Mouse (Mus musculus) liver, embryonic 14 days (tissue): Measurements from ENCODE around the gene Kcne2. TPM values are rescaled to one million over a fixed set of nuclear protein-coding genes. Genes with fewer than 3 reads are reported as not detected.

Source experiments
- polyA plus RNA-seq: library from polyadenylated mRNA; depleted of rRNA; stranded (reverse); fragments of >200 nt; gene quantifications from 2 replicates; pipeline ENCODE4 v1.2.3, GENCODE M21; 2012; rRNA removed

Kcne2 gene
- polyA plus RNA-seq = 0.03 TPM in 1 of 2 replicates, not detected in the other

DNA sequence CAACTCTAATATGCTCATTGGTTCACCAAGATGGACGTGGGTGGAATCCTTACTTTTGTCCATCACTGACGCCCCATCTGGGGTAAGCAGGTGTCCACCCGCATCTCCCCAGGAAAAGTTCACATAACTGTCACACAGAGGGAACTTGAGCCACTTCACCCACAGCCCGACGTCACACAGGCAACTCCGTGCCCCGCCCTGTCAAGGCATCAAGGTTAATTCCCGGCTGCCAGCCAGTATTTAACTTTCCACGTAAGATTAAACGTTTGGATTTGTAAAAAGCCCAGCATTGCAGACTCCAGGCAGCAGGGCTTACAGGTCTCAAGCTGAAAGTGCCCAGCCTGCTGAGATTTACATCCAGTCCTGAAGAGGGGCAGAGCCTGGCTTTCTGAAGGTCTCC, at the start of gene Kcne2:
Gene Kcne2 (plus strand): TSS at position 289 of the 400 bp plus-strand sequence.

DNA sequence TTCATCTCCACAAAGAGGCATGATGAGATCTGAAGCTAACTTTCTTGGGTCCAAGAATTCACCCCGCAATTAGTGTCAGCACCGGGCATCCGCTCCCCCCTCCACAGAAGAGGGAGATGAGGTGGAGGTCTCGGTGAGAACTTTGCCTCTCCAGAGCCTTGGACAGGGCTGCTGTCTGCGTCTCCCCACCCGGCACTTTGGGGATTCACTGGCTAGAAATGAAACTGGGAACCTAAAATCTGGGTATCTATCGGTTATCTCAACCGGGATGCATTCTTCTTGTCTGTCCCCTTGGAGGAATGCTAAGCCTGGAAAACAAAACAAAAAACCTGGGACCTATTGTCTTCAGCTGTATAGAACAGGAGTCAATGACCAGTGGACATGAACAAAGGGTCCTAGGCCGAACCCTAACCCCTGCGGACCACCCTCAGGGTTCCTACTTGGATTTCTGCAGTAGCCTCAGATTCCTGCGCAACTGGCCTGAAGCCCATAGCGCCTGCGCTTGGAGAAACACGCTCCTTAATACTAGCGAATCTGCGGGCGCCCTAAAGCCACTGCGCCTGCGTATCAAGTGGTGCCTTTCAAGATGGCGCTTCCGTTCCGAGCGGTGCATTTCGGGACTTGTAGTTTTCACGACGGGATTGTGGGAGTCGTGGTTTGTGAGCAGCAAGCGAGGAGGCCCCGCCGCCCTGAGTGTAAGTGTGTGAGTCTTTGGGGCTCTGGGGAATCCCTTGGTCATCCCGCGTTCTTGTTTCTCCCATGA, 8.6 kb downstream of the Kcne2 start, which contains the start of gene Smim11:
Gene Smim11 (plus strand): TSS at position 638 of the 763 bp plus-strand sequence.

DNA sequence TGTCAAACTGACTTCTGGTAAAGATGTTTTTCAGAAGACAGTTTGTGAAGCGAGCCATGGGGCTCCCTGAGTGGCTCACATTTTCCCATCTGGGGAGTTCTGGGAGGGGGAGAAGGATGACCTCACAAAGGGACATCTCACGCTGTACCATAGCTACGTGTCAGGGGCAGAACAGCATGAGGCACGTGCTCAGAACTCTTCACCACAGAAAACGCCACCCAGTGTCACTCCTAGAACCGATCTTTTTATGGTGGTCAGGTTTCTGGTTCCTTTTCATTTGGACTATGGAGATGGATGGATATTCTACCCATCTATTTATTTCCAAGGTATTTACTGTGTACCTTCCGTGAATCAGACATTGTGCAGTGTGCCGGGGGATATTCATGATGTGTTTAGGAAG, 29.2 kb downstream of the Kcne2 start, which contains the start of gene Fam243:
Gene Fam243 (minus strand): TSS at position 101 of the 400 bp plus-strand sequence.

Other genes with a start within 250 kb of the Kcne2 start
- gene Mrps6, start 234.1 kb upstream of the Kcne2 start, polyA plus RNA-seq = 14.4 and 16.6 TPM in 2 replicates
- gene Gm49711, start 234.1 kb upstream of the Kcne2 start, polyA plus RNA-seq = 0.03 TPM in 1 of 2 replicates, not detected in the other
- gene Slc5a3, start 234.1 kb upstream of the Kcne2 start, polyA plus RNA-seq = 0.48 and 0.54 TPM in 2 replicates
- 25.5 and 26.2 TPM in 2 replicates for gene Smim11, start 8.9 kb downstream of the Kcne2 start, polyA plus RNA-seq
- not detected in 2 replicates for gene Fam243, start 29.1 kb downstream of the Kcne2 start, polyA plus RNA-seq
- not detected in 2 replicates for gene Kcne1, start 67.1 kb downstream of the Kcne2 start, polyA plus RNA-seq
- 6.4 and 6.8 TPM in 2 replicates for gene Rcan1, start 178.5 kb downstream of the Kcne2 start, polyA plus RNA-seq
- 0.24 and 0.29 TPM in 2 replicates for gene Clic6, start 193.3 kb downstream of the Kcne2 start, polyA plus RNA-seq